Mouse (Mus musculus): ENCODE results near the gene Ppm1d. TPM values are rescaled to one million over a fixed set of nuclear protein-coding genes. Genes with fewer than 3 reads are reported as not detected.

Gene Ppm1d
- polyA plus RNA-seq, 1 experiment: 5.8 TPM

GRCm38 (mm10) chr11:85329167-85329894 is 18.3 kb downstream of the Ppm1d start:
- 78% methylated on average over 7 of the region's 7 CpGs for WGBS
- peak; percentile 36 for DNase-seq
- TF ChIP-seq CTCF (conservative IDR thresholded peaks at IDR 0.05; ENCODE audit: insufficient read depth, insufficient read length, low read depth, low read length) (no peak), POLR2A (IDR thresholded peaks at IDR 0.05; ENCODE audit: low read depth, low read length) (no peak)
- Histone ChIP-seq H3K36me3 (ENCODE audit: control insufficient read depth, insufficient read depth, low read length) (no peaks in the 10 kb centered on the region; the same call in 1 of the 2 replicates), H3K27me3 (replicated peaks; ENCODE audit: control insufficient read depth, insufficient read depth, low read length) (no peaks in the 10 kb centered on the region), H3K4me1 (ENCODE audit: control insufficient read depth, insufficient read depth, low read length) (no peaks in the 10 kb centered on the region), H3K27ac (ENCODE audit: insufficient read depth, low read depth, low read length) (0 out of 2 replicates have a peak overlapping the region, but pooled peaks have one; percentile 55), H3K4me3 (ENCODE audit: insufficient read depth, low read depth, low read length) (no peak overlapping the region)

- H3K27me3 ChIP-seq (replicated peaks; ENCODE audit: control insufficient read depth, insufficient read depth, low read length): no peaks in the 10 kb centered on the region
- 0 out of 2 replicates have a peak, but pooled peaks cover 3% of the 10 kb centered on the region for H3K4me1 ChIP-seq (ENCODE audit: control insufficient read depth, insufficient read depth, low read length)
- H3K36me3 ChIP-seq (ENCODE audit: control insufficient read depth, insufficient read depth, low read length): no peaks in the 10 kb centered on the region; the same call in 1 of the 2 replicates
- DNase-seq: peak; percentile 64
- H3K4me3 ChIP-seq (ENCODE audit: insufficient read depth, low read depth, low read length): no peak overlapping the region
- 46% methylated on average over 4 of the region's 4 CpGs for WGBS
- no peak overlapping the region for H3K27ac ChIP-seq (ENCODE audit: insufficient read depth, low read depth, low read length)
- TF ChIP-seq POLR2A (IDR thresholded peaks at IDR 0.05; ENCODE audit: low read depth, low read length) (no peak), CTCF (conservative IDR thresholded peaks at IDR 0.05; ENCODE audit: insufficient read depth, insufficient read length, low read depth, low read length) (peak; percentile 75)
Observed at GRCm38 (mm10) chr11:85334778-85335177, 23.7 kb downstream of the Ppm1d start.

- Histone ChIP-seq H3K27me3 (replicated peaks; ENCODE audit: control insufficient read depth, insufficient read depth, low read length) (no peaks in the 10 kb centered on the region), H3K4me3 (ENCODE audit: insufficient read depth, low read depth, low read length) (no peak overlapping the region), H3K27ac (ENCODE audit: insufficient read depth, low read depth, low read length) (no peak overlapping the region), H3K36me3 (ENCODE audit: control insufficient read depth, insufficient read depth, low read length) (peaks cover 5% of the 10 kb centered on the region), H3K4me1 (ENCODE audit: control insufficient read depth, insufficient read depth, low read length) (0 out of 2 replicates have a peak, but pooled peaks cover 3% of the 10 kb centered on the region)
- 96% methylated on average over 6 of the region's 6 CpGs for WGBS
- no peak for DNase-seq
- TF ChIP-seq POLR2A (IDR thresholded peaks at IDR 0.05; ENCODE audit: low read depth, low read length) (no peak), CTCF (conservative IDR thresholded peaks at IDR 0.05; ENCODE audit: insufficient read depth, insufficient read length, low read depth, low read length) (no peak)
Observed at GRCm38 (mm10) chr11:85339173-85339831, 28.3 kb downstream of the Ppm1d start.

DNA sequence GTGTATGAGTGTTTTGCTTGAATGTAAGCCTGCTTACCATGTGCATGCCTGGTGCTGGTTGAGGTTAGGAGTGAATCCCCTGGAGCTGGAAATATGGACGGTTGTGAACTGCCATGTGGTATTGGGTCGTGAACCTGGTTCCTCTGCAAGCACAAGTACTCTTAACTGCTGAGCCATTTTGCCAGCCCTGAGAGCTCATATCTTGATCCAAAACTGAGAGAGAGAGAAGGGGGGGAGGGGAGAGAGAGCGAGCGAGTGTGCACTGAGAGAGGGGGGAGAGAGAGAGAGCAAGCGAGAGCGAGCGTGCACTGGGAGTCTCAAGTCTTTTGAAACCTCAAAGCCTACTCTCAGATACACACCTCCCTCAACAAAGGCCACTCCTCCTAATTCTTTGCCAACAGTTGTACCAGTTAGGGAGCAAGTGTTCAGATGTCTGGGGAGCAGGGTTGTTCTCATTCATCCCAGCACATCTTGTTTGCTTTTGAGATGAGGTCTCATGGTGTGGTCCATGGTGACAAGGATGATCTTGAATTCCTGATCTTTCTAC is 29.1 kb downstream of the Ppm1d start:
- DNase-seq: no peak
- WGBS: 88% methylated on average over 7 of the region's 7 CpGs

DNA sequence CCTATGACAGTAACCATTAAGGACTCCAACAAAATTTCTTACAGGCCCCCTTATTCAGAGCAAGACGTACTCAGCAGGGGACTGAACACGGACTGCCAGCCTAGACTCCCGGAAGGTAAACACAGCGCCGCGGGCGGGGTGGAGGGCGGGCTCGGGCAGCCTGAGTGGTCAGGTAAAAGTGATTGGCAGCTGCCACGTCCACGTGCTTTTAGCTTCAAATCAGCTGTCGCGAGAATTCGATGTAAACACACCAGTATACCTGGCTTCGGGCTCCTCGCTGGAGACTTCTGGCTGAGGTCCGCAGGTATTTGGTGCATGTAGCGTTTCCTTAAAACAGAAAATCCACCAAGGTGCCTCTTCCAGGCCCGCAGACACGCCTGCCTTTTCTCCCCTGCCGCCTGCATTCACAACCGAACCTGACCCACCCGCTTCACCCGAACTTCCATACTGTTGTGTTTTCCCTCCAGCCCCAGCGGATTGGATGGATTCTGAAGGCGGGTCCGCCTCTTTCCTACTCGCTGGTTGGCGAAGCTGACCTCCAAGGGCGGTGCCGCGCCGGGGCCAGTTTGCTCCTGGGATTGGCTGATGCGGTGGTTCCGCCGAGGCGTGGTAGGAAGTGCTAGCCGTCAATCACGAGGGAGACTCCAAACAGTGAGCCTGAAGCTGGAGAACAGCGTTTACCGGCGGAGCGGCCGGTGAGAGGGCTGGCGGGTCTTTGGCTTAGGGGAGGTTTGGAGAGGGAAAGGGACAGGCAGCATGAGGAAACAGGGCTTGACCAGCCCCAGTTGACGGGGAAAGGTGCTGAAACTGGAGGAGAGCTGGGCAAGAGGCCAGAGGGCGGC is 41.7 kb downstream of the Ppm1d start, which contains the start of gene Bcas3:
Bcas3 (plus strand) TSS at position 629 of the 842 bp plus-strand sequence.
- under 1% methylated on average over 47 of the region's 47 CpGs for WGBS
- TF ChIP-seq POLR2A (IDR thresholded peaks at IDR 0.05; ENCODE audit: low read depth, low read length): peak; percentile 81
- TF ChIP-seq CTCF (conservative IDR thresholded peaks at IDR 0.05; ENCODE audit: insufficient read depth, insufficient read length, low read depth, low read length): no peak
- Histone ChIP-seq H3K27me3 (replicated peaks; ENCODE audit: control insufficient read depth, insufficient read depth, low read length) (no peaks in the 10 kb centered on the region), H3K36me3 (ENCODE audit: control insufficient read depth, insufficient read depth, low read length) (no peaks in the 10 kb centered on the region), H3K4me3 (ENCODE audit: insufficient read depth, low read depth, low read length) (peak within 1 kb of the TSS; percentile 97), H3K27ac (ENCODE audit: insufficient read depth, low read depth, low read length) (peak within 1 kb of the TSS; percentile 70), H3K4me1 (ENCODE audit: control insufficient read depth, insufficient read depth, low read length) (no peaks in the 10 kb centered on the region)
- DNase-seq: peak; percentile 100

More for the DNA sequence above, 29.1 kb downstream of the Ppm1d start:
- Histone ChIP-seq H3K27me3 (replicated peaks; ENCODE audit: control insufficient read depth, insufficient read depth, low read length) (no peaks in the 10 kb centered on the region), H3K27ac (ENCODE audit: insufficient read depth, low read depth, low read length) (no peak overlapping the region), H3K36me3 (ENCODE audit: control insufficient read depth, insufficient read depth, low read length) (peaks cover 5% of the 10 kb centered on the region), H3K4me1 (ENCODE audit: control insufficient read depth, insufficient read depth, low read length) (0 out of 2 replicates have a peak, but pooled peaks cover 3% of the 10 kb centered on the region), H3K4me3 (ENCODE audit: insufficient read depth, low read depth, low read length) (no peak overlapping the region)
- TF ChIP-seq CTCF (conservative IDR thresholded peaks at IDR 0.05; ENCODE audit: insufficient read depth, insufficient read length, low read depth, low read length) (no peak), POLR2A (IDR thresholded peaks at IDR 0.05; ENCODE audit: low read depth, low read length) (no peak)

DNA sequence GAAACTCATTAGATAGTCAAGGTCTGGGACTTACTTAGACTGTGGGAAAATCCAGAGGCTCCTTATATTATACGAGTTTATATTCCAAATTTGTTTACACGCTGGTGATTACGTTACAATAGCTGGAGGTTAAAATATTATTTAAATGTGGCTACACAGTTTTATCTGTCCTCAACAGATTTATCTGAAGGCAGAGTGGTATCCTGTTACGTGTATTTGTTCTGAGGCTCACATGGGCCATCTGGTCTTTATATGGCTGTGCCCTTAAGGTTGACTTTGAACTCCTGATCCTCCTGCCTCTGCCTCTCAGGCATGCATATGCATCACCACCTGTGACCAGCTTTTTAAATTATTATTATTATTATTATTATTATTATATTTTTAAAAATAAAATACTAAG is 42.8 kb downstream of the Ppm1d start:
- TF ChIP-seq CTCF (conservative IDR thresholded peaks at IDR 0.05; ENCODE audit: insufficient read depth, insufficient read length, low read depth, low read length) (no peak), POLR2A (IDR thresholded peaks at IDR 0.05; ENCODE audit: low read depth, low read length) (no peak)
- Histone ChIP-seq H3K27ac (ENCODE audit: insufficient read depth, low read depth, low read length) (no peak overlapping the region), H3K4me1 (ENCODE audit: control insufficient read depth, insufficient read depth, low read length) (no peaks in the 10 kb centered on the region), H3K4me3 (ENCODE audit: insufficient read depth, low read depth, low read length) (peak overlapping the region; percentile 97; the same call in 1 of the 2 replicates), H3K36me3 (ENCODE audit: control insufficient read depth, insufficient read depth, low read length) (no peaks in the 10 kb centered on the region), H3K27me3 (replicated peaks; ENCODE audit: control insufficient read depth, insufficient read depth, low read length) (no peaks in the 10 kb centered on the region)
- WGBS: 56% methylated on average over 4 of the region's 4 CpGs
- DNase-seq: no peak

Data from kidney, adult 2 months (tissue).